Mouse (Mus musculus) inflammation-experienced regulatory T-cells, adult 16 weeks (primary cell): ENCODE results near the gene Olfr560. TPM values are rescaled to one million over a fixed set of nuclear protein-coding genes. Genes with fewer than 3 reads are reported as not detected.

ENCODE experiments used
- polyA plus RNA-seq: library from polyadenylated mRNA; unstranded; fragments of 100-300 nt; shearing (Covaris generic); gene quantifications from one replicate; pipeline ENCODE4 v1.2.1, GENCODE M21; 2017

Gene Olfr560
- not detected for polyA plus RNA-seq

DNA sequence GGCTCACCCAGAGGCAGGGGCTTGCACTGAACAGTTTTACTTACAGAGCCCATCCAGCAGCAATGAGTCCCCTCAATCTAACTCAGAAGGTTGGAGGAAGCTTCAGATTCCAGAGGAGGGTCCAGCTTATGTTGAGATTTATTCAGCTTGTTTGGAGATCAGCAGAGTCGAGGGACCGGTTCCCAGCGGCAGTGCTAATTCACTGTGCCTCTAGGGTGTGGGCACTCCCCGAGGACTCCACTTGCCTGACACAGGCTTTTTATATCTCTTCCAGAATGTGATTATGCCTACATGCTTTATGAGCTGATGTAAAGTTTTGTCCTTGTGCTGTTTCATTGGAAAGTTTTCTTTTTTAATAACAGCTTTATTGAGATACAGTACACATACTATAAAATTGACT lies at the start of gene Olfr560, which contains the start of gene Olfr78:
Gene Olfr560, minus strand, starts transcription at position 101 of the 400 bp plus-strand sequence.
Gene Olfr78, minus strand, starts transcription at position 206 of the 400 bp plus-strand sequence.

DNA sequence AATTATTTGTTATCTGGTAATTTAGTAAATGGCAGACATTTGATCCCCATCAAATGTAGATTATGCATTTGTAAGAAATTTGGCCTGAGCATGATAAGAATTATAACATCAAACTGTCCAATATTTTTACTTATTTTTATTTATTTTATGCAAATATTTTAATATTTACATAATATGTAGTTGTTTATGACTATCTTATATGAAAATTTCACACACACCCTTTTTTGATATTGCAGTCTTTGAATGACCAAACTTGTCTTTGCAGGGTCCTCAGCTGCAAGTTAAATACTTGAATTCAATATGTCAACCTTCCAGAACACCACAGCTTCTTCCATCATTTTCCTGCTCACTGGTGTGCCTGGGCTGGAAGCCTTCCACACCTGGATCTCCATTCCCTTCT lies 44.0 kb upstream of the Olfr560 start, which contains the start of gene Olfr564:
Gene Olfr564, plus strand, starts transcription at position 301 of the 400 bp plus-strand sequence.

DNA sequence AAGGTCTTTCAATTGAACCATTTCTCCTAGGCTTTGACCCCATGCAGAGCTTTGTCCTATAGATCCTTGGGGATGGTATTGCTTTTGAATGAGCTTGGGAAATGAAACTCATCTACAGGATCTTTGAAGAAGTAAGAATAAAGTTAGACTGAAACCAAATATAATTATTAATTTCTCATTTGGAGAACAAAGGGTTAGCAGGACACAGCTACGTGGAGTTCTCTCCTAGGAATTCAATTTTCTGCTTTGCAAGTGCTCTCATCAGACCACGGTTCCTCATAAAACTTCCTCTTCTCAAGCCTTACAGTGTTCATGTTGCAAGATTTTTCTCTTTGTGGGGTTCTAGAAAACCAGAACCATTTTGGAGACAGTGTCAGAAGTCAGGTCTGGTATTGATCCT lies 11.8 kb upstream of the Olfr560 start, which contains the start of gene Olfr561:
Gene Olfr561, plus strand, starts transcription at position 301 of the 400 bp plus-strand sequence.

DNA sequence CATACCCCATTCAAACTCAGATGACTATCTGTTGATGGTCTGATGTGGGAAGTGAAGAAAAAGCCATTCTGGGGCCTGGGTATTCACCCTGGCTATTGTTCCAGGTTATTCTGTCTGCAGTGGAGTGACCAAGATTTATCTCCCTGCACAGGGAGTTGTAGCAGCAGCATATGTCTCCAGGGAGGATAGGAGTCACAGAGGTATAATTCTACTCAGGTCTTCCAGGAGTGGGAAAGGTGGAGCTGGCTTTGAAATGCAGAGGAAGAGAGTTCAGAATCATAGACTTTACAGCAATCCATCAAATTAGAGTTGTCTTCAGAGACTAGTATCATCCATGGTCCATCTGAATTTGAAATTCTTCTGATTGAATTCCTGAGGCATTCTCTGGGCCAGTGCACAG lies 31.8 kb downstream of the Olfr560 start, which contains the start of gene Olfr559:
Gene Olfr559, minus strand, starts transcription at position 101 of the 400 bp plus-strand sequence.

DNA sequence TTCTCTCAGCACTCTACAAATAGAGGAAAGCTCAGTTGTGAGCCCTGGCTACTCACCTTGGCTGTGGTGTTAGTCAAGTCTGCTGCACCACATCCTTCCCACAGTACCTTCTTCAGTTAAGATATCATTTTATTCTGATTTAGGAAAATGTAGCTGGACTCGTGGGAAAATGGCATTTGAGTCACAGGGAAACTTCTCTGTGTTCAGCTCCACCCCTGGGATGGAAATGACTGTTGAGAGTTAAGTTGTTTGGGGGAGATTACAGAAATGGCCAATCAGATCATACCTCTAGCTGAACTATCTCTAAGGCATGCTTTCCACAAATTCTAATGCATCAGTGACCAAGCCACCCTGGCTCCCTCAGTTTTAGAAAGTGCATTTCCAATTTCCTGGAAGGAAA lies 40.2 kb downstream of the Olfr560 start, which contains the start of gene Olfr33:
Gene Olfr33, minus strand, starts transcription at position 101 of the 400 bp plus-strand sequence.

DNA sequence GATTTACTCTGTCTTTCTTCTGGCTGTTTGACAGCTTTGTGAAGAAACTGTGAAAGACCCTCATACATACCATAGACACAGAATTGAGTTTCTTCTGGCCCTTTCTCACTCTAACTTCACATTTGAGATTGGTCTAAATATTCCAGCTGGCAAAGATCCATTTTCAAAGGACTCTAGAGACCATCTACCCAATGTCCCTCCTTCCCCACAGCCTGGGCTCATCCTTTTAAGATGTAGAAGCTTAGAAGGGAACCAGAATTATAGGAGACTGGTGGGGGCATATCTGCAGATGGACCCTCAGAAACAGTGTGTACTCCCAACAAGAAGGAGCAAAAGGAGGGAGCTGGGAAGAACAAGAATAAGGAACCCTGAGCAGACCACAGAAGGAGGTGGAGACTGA lies 57.3 kb downstream of the Olfr560 start, which contains the start of gene Olfr558:
Gene Olfr558, plus strand, starts transcription at position 301 of the 400 bp plus-strand sequence.

Other genes with a start within 250 kb of the Olfr560 start
- not detected for gene Olfr547, start 224.6 kb downstream of the Olfr560 start, polyA plus RNA-seq
- not detected for gene Olfr548-ps1, start 218.5 kb downstream of the Olfr560 start, polyA plus RNA-seq
- not detected for gene Olfr549, start 209.5 kb downstream of the Olfr560 start, polyA plus RNA-seq
- 132 TPM for gene Trim21, start 193.9 kb downstream of the Olfr560 start, polyA plus RNA-seq
- not detected for gene Olfr550, start 187.9 kb downstream of the Olfr560 start, polyA plus RNA-seq
- not detected for gene Olfr551, start 167.5 kb downstream of the Olfr560 start, polyA plus RNA-seq
- gene Olfr552, start 161.6 kb downstream of the Olfr560 start, polyA plus RNA-seq, result not detected
- not detected for gene Olfr553, start 141.1 kb downstream of the Olfr560 start, polyA plus RNA-seq
- not detected for gene Olfr554, start 120.9 kb downstream of the Olfr560 start, polyA plus RNA-seq
- not detected for gene Olfr555, start 100.5 kb downstream of the Olfr560 start, polyA plus RNA-seq
- gene Olfr556, start 94.5 kb downstream of the Olfr560 start, polyA plus RNA-seq, result not detected
- 22.3 TPM for gene Trim68, start 72.0 kb downstream of the Olfr560 start, polyA plus RNA-seq
- gene Olfr557, start 63.5 kb downstream of the Olfr560 start, polyA plus RNA-seq, result not detected
- gene Olfr558, start 57.2 kb downstream of the Olfr560 start, polyA plus RNA-seq, result not detected
- not detected for gene Olfr33, start 40.3 kb downstream of the Olfr560 start, polyA plus RNA-seq
- not detected for gene Olfr559, start 31.9 kb downstream of the Olfr560 start, polyA plus RNA-seq
- not detected for gene Olfr78, start 105 bp upstream of the Olfr560 start, polyA plus RNA-seq
- gene Olfr561, start 11.9 kb upstream of the Olfr560 start, polyA plus RNA-seq, result not detected
- not detected for gene Olfr564, start 44.1 kb upstream of the Olfr560 start, polyA plus RNA-seq
- gene Olfr566, start 99.4 kb upstream of the Olfr560 start, polyA plus RNA-seq, result not detected
- gene Olfr568, start 117.8 kb upstream of the Olfr560 start, polyA plus RNA-seq, result not detected
- gene Olfr569, start 131.5 kb upstream of the Olfr560 start, polyA plus RNA-seq, result not detected
- not detected for gene Olfr570, start 135.2 kb upstream of the Olfr560 start, polyA plus RNA-seq
- gene Olfr571, start 158.2 kb upstream of the Olfr560 start, polyA plus RNA-seq, result not detected
- not detected for gene Olfr572, start 165.0 kb upstream of the Olfr560 start, polyA plus RNA-seq
- gene Olfr573-ps1, start 183.2 kb upstream of the Olfr560 start, polyA plus RNA-seq, result not detected
- not detected for gene Olfr574, start 189.1 kb upstream of the Olfr560 start, polyA plus RNA-seq
- not detected for gene Olfr575, start 199.4 kb upstream of the Olfr560 start, polyA plus RNA-seq
- gene Olfr576, start 203.3 kb upstream of the Olfr560 start, polyA plus RNA-seq, result not detected
- not detected for gene Olfr577, start 216.6 kb upstream of the Olfr560 start, polyA plus RNA-seq
- gene Olfr578, start 230.0 kb upstream of the Olfr560 start, polyA plus RNA-seq, result not detected